Mouse (Mus musculus) G1E (cell line): ENCODE measurements around the gene Ddx4. TPM values are rescaled to one million over a fixed set of nuclear protein-coding genes. Genes with fewer than 3 reads are reported as not detected.

Experiments
- ATAC-seq: 2 replicates; pipeline ENCODE4 v1.8.0; 2016; ENCODE audit warnings: mild to moderate bottlenecking; ENCODE audit not compliant: insufficient number of reproducible peaks, poor library complexity, low FRiP score, severe bottlenecking; ENCODE audit errors: extremely low read depth
- DNase-seq: peaks from one replicate; pipeline ENCODE4 v3.0.0; 2012; ENCODE audit warnings: low spot score
- H3K27me3 ChIP-seq: 2 replicates; pipeline ENCODE4 v1.6.1; 2012; ENCODE audit warnings: mild to moderate bottlenecking, low read length, inconsistent platforms; ENCODE audit not compliant: insufficient read depth
- H3K36me3 ChIP-seq: replicated peaks from 2 replicates; pipeline ENCODE3; 2012; ENCODE audit warnings: mild to moderate bottlenecking, inconsistent platforms
- H3K4me1 ChIP-seq: 2 replicates; pipeline ENCODE4 v1.6.1; 2012; ENCODE audit warnings: low read depth, low read length, inconsistent platforms, mixed read lengths; ENCODE audit not compliant: insufficient read depth
- H3K4me3 ChIP-seq: 2 replicates; pipeline ENCODE4 v1.5.1; 2012; ENCODE audit warnings: low read depth, mild to moderate bottlenecking, inconsistent platforms, low read length, moderate library complexity, mixed read lengths
- H3K9me3 ChIP-seq: replicated peaks from 2 replicates; pipeline ENCODE4 v1.6.1; 2012; ENCODE audit warnings: inconsistent platforms
- CTCF ChIP-seq: IDR thresholded peaks from 2 replicates; pipeline ENCODE4 v1.5.1; 2012; ENCODE audit warnings: low read depth, low read length, inconsistent platforms, mixed read lengths
- GATA1 ChIP-seq: IDR thresholded peaks from 2 replicates; pipeline ENCODE4 v1.6.1; 2012; ENCODE audit warnings: borderline replicate concordance, low read length, inconsistent platforms, mixed read lengths
- GATA2 ChIP-seq: IDR thresholded peaks from 2 replicates; pipeline ENCODE4 v1.6.1; 2012; ENCODE audit warnings: low read depth, low read length, inconsistent platforms, borderline replicate concordance
- POLR2AphosphoS5 ChIP-seq: IDR thresholded peaks from 2 replicates; pipeline ENCODE4 v1.6.1; 2012; ENCODE audit warnings: low read depth, low read length, inconsistent platforms; ENCODE audit not compliant: insufficient replicate concordance
- TAL1 ChIP-seq: conservative IDR thresholded peaks from 2 replicates; pipeline ENCODE4 v1.6.1; 2012; ENCODE audit warnings: low read depth, low read length, inconsistent platforms, mixed read lengths
- polyA plus RNA-seq: library from polyadenylated mRNA; stranded (reverse); fragments of >175 nt; gene quantifications from 2 replicates; pipeline ENCODE4 v1.2.3, GENCODE M21; 2012
- total RNA-seq, 2 experiments: library from RNA; stranded (forward) in 1 of 2; stranded (reverse) in 1 of 2; fragments of 200-1000 nt in 1 of 2; fragments of >200 nt in 1 of 2; fragmentation: Nextera tagmentation in 1 of 2; gene quantifications; 2 replicates each; pipeline ENCODE4 v1.2.3; 2014 to 2017

The Ddx4 gene
- total and polyA plus RNA-seq, 3 experiments = 0.16 TPM; not detected in 2

DNA sequence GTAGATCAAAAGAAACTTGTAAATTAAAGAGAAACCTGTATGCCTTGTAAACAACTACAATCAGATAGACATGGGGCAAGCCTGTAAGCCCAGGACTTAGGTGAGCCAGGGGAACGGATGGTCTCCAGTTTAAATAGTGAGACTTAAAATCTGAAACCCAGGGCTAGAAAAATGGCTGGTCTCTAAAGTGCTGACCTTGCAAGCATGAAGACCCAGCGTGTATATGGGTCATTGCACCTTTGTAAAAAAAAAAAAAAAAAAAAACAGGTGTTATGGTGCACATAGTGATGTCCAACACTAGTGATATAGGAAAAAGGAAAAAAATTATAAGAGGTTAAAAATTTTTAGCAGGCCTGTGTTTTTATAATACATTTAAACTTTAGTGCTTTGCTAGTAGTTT lies 9.4 kb upstream of the Ddx4 start:
- TF ChIP-seq GATA2 (no peak), GATA1 (no peak), CTCF (no peak), TAL1 (no peak), POLR2AphosphoS5 (no peak)
- Histone ChIP-seq H3K9me3 (no peaks in the 10 kb centered on the region), H3K4me3 (no peak overlapping the region; the same call in 1 of the 2 replicates), H3K27me3 (peaks cover under 1% of the 10 kb centered on the region; the same call in 1 of the 2 replicates), H3K36me3 (peaks cover 16% of the 10 kb centered on the region), H3K4me1 (peaks cover 28% of the 10 kb centered on the region)
- ATAC-seq (no peak), DNase-seq (no peak)

DNA sequence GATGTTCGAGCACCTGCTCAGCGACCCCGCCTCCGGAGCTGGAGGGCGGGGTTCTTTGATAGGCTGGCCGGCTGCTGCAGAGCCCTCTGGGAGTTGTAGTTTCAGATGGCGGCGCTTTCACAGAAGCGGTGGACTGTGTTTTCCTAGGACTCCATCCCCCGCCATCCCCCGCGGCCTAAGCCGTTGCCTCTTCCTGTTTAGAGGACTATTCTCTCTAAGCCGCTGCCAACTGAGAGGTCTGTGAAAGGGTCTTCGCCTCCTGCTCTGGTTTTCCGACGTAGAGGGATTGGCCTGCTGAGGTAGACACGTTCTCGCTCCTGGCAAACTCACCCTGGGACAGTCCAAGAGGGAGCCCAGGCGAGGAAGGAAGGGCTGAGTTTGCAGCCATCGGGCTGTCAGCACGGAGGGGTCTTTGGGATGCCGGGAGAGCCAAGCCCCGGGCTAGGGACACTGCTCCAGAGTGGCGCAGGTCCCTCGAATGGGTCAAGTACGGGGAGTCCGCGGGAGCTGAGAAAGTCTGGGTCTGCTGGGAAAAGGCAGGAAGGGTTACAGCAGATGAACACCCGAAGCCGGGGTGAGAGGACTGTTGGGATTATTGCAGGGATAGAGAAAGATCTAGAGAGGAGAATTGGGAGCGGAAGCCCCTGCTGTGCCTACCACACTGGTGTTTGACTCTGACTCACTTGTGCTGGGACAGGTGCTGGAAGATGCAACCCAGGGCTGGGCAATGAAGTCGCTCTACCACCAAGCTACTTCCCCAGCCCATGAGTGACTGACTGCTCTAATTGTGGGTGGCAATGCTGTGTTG lies 8.5 kb upstream of the Ddx4 start, which contains the start of gene Slc38a9:
Slc38a9 (plus strand) TSS at position 178 of the 808 bp plus-strand sequence.
- peak; percentile 78 for DNase-seq
- Histone ChIP-seq H3K9me3 (no peaks in the 10 kb centered on the region), H3K4me3 (peak within 1 kb of the TSS; percentile 88), H3K36me3 (peaks cover 13% of the 10 kb centered on the region), H3K27me3 (peaks cover 5% of the 10 kb centered on the region), H3K4me1 (peaks cover 24% of the 10 kb centered on the region)
- TF ChIP-seq TAL1 (no peak), POLR2AphosphoS5 (no peak), GATA1 (no peak), CTCF (no peak), GATA2 (no peak)
- peak; percentile 99 for ATAC-seq

DNA sequence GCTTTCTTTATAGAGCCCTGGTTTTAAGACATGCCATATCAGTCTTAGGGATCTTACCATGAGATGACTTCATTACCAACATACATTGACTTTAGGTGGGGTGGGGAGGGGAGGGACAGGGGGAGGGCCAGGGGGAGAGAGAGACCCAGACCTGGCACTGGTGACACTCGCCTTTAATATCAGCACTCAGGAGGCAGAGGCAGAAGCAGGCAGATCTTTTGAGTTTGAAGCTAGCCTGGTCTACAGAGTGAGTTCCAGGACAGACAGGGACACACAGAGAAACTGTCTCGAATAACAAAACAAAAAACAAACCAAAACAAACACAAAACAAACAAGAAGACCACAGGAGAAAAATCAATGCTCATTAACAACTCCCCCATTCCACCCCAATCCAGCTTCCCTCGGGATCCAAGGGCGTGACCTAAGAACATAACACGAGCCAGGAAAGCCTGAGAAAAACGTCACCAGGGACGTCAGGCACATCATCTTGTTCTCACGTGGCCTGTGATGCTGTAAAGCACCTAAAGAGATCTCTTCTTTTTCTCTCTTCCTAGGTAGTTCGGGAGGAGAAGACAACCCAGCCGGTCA lies 7.8 kb upstream of the Ddx4 start:
- DNase-seq = no peak
- peaks cover 8% of the 10 kb centered on the region for H3K27me3 ChIP-seq
- no peaks in the 10 kb centered on the region for H3K9me3 ChIP-seq
- TF ChIP-seq GATA2 = no peak
- no peak for TF ChIP-seq TAL1
- TF ChIP-seq POLR2AphosphoS5 = no peak
- no peak for TF ChIP-seq GATA1
- no peak for TF ChIP-seq CTCF
- H3K36me3 ChIP-seq = peaks cover 12% of the 10 kb centered on the region
- no peak for ATAC-seq
- H3K4me1 ChIP-seq = peaks cover 23% of the 10 kb centered on the region
- peak overlapping the region; percentile 88 for H3K4me3 ChIP-seq

DNA sequence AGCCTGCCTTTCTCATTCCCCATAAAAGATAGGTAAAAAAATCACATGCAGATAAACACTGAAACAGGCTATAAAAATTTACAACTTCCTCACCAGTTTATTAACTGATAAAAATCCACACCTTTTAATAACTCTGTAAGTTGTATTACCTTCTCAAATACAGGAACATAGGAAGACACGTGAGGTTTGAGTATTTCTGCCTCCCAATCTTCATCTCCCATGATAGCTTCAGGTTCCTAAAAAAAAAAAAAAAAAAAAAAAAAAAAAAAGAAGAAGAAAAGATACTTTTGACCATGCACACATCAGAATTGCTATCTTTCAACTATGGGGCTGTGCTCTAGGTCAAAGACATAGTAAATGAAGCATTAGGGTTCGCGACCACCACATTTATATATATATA lies 1.1 kb downstream of the Ddx4 start:
- TF ChIP-seq POLR2AphosphoS5 = no peak
- TF ChIP-seq GATA2 = no peak
- TF ChIP-seq TAL1 = no peak
- no peak for TF ChIP-seq CTCF
- no peak for TF ChIP-seq GATA1
- Histone ChIP-seq H3K4me3 (no peak overlapping the region), H3K27me3 (peaks cover 12% of the 10 kb centered on the region), H3K36me3 (no peaks in the 10 kb centered on the region), H3K9me3 (peaks cover 9% of the 10 kb centered on the region), H3K4me1 (no peaks in the 10 kb centered on the region)
- ATAC-seq (no peak), DNase-seq (no peak)

DNA sequence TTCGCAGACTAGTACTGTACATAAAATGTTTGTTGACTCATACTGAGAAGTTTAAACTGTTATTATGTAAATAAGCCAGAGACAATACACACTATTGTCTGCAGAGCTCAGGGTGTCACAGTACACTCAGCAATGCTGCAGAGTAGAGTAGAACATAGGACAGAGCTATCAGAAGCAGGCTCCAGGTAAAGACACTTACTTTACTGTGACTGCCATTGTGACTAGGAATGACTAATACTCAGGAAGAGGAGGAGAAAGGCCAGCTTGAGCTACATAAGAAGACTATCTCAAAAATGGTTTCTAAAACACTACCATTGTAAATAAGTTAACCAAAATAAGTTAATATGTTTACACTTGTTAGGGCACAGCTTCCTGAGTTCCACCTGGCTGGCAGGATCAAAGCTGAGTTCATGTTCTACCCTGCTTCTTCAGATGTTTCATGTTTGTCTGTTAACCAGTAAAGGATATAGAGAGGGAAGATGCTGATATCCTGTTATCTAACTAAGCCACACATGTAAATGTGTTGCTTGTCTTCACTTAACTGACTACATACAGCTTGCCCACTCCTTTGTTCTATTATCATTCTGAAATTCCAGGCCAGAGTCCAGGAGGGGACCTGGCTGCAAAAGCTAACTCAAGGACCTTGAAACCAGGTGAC lies 6.6 kb downstream of the Ddx4 start:
- TF ChIP-seq TAL1 (no peak), GATA1 (no peak), CTCF (no peak), POLR2AphosphoS5 (no peak)
- H3K9me3 ChIP-seq = no peaks in the 10 kb centered on the region
- H3K4me3 ChIP-seq = no peak overlapping the region
- peaks cover 10% of the 10 kb centered on the region; the same call in 1 of the 2 replicates for H3K4me1 ChIP-seq
- peaks cover 9% of the 10 kb centered on the region; the same call in 1 of the 2 replicates for H3K27me3 ChIP-seq
- no peak for DNase-seq
- H3K36me3 ChIP-seq = no peaks in the 10 kb centered on the region
- ATAC-seq = no peak

DNA sequence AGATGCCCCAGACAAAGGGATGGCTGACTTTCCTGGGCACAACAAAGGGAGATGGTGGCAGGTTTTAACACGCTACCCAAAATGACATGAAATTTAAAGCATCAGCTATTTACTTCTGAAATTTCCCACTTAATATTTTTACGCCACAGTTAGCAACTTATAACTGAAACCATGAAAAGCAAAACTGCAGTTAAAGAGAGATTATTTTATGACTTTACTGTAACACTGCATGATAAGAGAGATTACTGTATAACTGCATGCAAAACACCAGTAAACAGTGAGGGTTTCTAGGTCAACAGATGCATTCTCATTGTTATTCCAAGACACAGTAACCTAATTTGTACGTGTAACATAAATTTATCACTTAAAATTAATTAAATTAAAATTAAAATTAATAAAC lies 7.3 kb downstream of the Ddx4 start:
- no peaks in the 10 kb centered on the region for H3K36me3 ChIP-seq
- H3K9me3 ChIP-seq = no peaks in the 10 kb centered on the region
- ATAC-seq = no peak
- peaks cover 10% of the 10 kb centered on the region; the same call in 1 of the 2 replicates for H3K4me1 ChIP-seq
- no peak for DNase-seq
- no peak for TF ChIP-seq POLR2AphosphoS5
- TF ChIP-seq CTCF = no peak
- TF ChIP-seq GATA1 = no peak
- TF ChIP-seq TAL1 = no peak
- TF ChIP-seq GATA2 = no peak
- H3K4me3 ChIP-seq = no peak overlapping the region
- H3K27me3 ChIP-seq = peaks cover 9% of the 10 kb centered on the region; the same call in 1 of the 2 replicates
